Mouse (Mus musculus): ENCODE results near the gene Shroom1. TPM values are rescaled to one million over a fixed set of nuclear protein-coding genes. Genes with fewer than 3 reads are reported as not detected.

Gene Shroom1
- polyA plus RNA-seq, 2 experiments, result 3.9 to 7.1 TPM

GRCm38 (mm10) chr11:53446183-53446582, 10.8 kb upstream of the Shroom1 start:
- H3K9me3 ChIP-seq (ENCODE audit: control insufficient read depth, low read length), result no peaks in the 10 kb centered on the region
- H3K27me3 ChIP-seq (ENCODE audit: control insufficient read depth, insufficient read depth, low read length), result no peaks in the 10 kb centered on the region
- 84% methylated on average over 13 of the region's 13 CpGs for WGBS
- no peak overlapping the region for H3K27ac ChIP-seq (replicated peaks; ENCODE audit: low read depth, low read length)
- no peaks in the 10 kb centered on the region for H3K4me1 ChIP-seq (ENCODE audit: control insufficient read depth, insufficient read depth, low read length)
- no peaks in the 10 kb centered on the region for H3K36me3 ChIP-seq (ENCODE audit: control insufficient read depth, insufficient read depth, low read length)
- H3K9ac ChIP-seq (ENCODE audit: low read depth, low read length, severe bottlenecking), result no peak overlapping the region
- DNase-seq (ENCODE audit: low spot score) (no peak), ATAC-seq (ENCODE audit: low FRiP score, low read depth) (no peak)
- no peak overlapping the region for H3K4me3 ChIP-seq (replicated peaks; ENCODE audit: low read length)
- no peak for TF ChIP-seq POLR2A (IDR thresholded peaks at IDR 0.05; ENCODE audit: borderline replicate concordance, extremely low read depth, insufficient read depth, insufficient read length)
- no peak overlapping the region for H3K4me2 ChIP-seq (replicated peaks; ENCODE audit: low read depth, low read length, severe bottlenecking)

- Histone ChIP-seq H3K9me3 (ENCODE audit: control insufficient read depth, low read length) (no peaks in the 10 kb centered on the region), H3K4me3 (replicated peaks; ENCODE audit: low read length) (no peak overlapping the region), H3K4me2 (replicated peaks; ENCODE audit: low read depth, low read length, severe bottlenecking) (no peak overlapping the region), H3K9ac (ENCODE audit: low read depth, low read length, severe bottlenecking) (no peak overlapping the region), H3K27ac (replicated peaks; ENCODE audit: low read depth, low read length) (no peak overlapping the region), H3K4me1 (ENCODE audit: control insufficient read depth, insufficient read depth, low read length) (no peaks in the 10 kb centered on the region), H3K36me3 (ENCODE audit: control insufficient read depth, insufficient read depth, low read length) (no peaks in the 10 kb centered on the region), H3K27me3 (ENCODE audit: control insufficient read depth, insufficient read depth, low read length) (no peaks in the 10 kb centered on the region)
- TF ChIP-seq POLR2A (IDR thresholded peaks at IDR 0.05; ENCODE audit: borderline replicate concordance, extremely low read depth, insufficient read depth, insufficient read length), result no peak
- ATAC-seq (ENCODE audit: low FRiP score, low read depth), result no peak
- DNase-seq (ENCODE audit: low spot score), result no peak
- 88% methylated on average over 8 of the region's 8 CpGs for WGBS
These were observed 9.0 kb upstream of the Shroom1 start for GRCm38 (mm10) chr11:53447996-53448395.

- Histone ChIP-seq H3K4me3 (replicated peaks; ENCODE audit: low read length) (no peak overlapping the region), H3K4me1 (ENCODE audit: control insufficient read depth, insufficient read depth, low read length) (no peaks in the 10 kb centered on the region), H3K27ac (replicated peaks; ENCODE audit: low read depth, low read length) (no peak overlapping the region), H3K4me2 (replicated peaks; ENCODE audit: low read depth, low read length, severe bottlenecking) (no peak overlapping the region), H3K9ac (ENCODE audit: low read depth, low read length, severe bottlenecking) (no peak overlapping the region), H3K27me3 (ENCODE audit: control insufficient read depth, insufficient read depth, low read length) (no peaks in the 10 kb centered on the region), H3K36me3 (ENCODE audit: control insufficient read depth, insufficient read depth, low read length) (no peaks in the 10 kb centered on the region), H3K9me3 (ENCODE audit: control insufficient read depth, low read length) (no peaks in the 10 kb centered on the region)
- no peak for TF ChIP-seq POLR2A (IDR thresholded peaks at IDR 0.05; ENCODE audit: borderline replicate concordance, extremely low read depth, insufficient read depth, insufficient read length)
- no peak for ATAC-seq (ENCODE audit: low FRiP score, low read depth)
- WGBS, result 87% methylated on average over 1 of the region's 1 CpGs
- no peak for DNase-seq (ENCODE audit: low spot score)
These were observed 8.5 kb upstream of the Shroom1 start for GRCm38 (mm10) chr11:53448529-53448928.

GRCm38 (mm10) chr11:53450070-53450705, 6.8 kb upstream of the Shroom1 start:
- Histone ChIP-seq H3K36me3 (ENCODE audit: control insufficient read depth, insufficient read depth, low read length) (no peaks in the 10 kb centered on the region), H3K4me2 (replicated peaks; ENCODE audit: low read depth, low read length, severe bottlenecking) (no peak overlapping the region), H3K9me3 (ENCODE audit: control insufficient read depth, low read length) (no peaks in the 10 kb centered on the region), H3K4me1 (ENCODE audit: control insufficient read depth, insufficient read depth, low read length) (no peaks in the 10 kb centered on the region), H3K4me3 (replicated peaks; ENCODE audit: low read length) (no peak overlapping the region), H3K27ac (replicated peaks; ENCODE audit: low read depth, low read length) (no peak overlapping the region), H3K27me3 (ENCODE audit: control insufficient read depth, insufficient read depth, low read length) (no peaks in the 10 kb centered on the region), H3K9ac (ENCODE audit: low read depth, low read length, severe bottlenecking) (no peak overlapping the region)
- WGBS, result 29% methylated on average over 15 of the region's 15 CpGs
- TF ChIP-seq POLR2A (IDR thresholded peaks at IDR 0.05; ENCODE audit: borderline replicate concordance, extremely low read depth, insufficient read depth, insufficient read length), result no peak
- DNase-seq (ENCODE audit: low spot score) (no peak), ATAC-seq (ENCODE audit: low FRiP score, low read depth) (no peak)

- DNase-seq (ENCODE audit: low spot score), result no peak
- no peak for TF ChIP-seq POLR2A (IDR thresholded peaks at IDR 0.05; ENCODE audit: borderline replicate concordance, extremely low read depth, insufficient read depth, insufficient read length)
- 43% methylated on average over 2 of the region's 2 CpGs for WGBS
These were observed 5.6 kb upstream of the Shroom1 start for GRCm38 (mm10) chr11:53451361-53451760.

More at GRCm38 (mm10) chr11:53451361-53451760, 5.6 kb upstream of the Shroom1 start:
- no peaks in the 10 kb centered on the region for H3K9me3 ChIP-seq (ENCODE audit: control insufficient read depth, low read length)
- H3K27me3 ChIP-seq (ENCODE audit: control insufficient read depth, insufficient read depth, low read length), result no peaks in the 10 kb centered on the region
- no peak overlapping the region for H3K4me3 ChIP-seq (replicated peaks; ENCODE audit: low read length)
- H3K27ac ChIP-seq (replicated peaks; ENCODE audit: low read depth, low read length), result no peak overlapping the region
- no peak for ATAC-seq (ENCODE audit: low FRiP score, low read depth)
- H3K36me3 ChIP-seq (ENCODE audit: control insufficient read depth, insufficient read depth, low read length), result no peaks in the 10 kb centered on the region
- no peaks in the 10 kb centered on the region for H3K4me1 ChIP-seq (ENCODE audit: control insufficient read depth, insufficient read depth, low read length)
- no peak overlapping the region for H3K4me2 ChIP-seq (replicated peaks; ENCODE audit: low read depth, low read length, severe bottlenecking)
- H3K9ac ChIP-seq (ENCODE audit: low read depth, low read length, severe bottlenecking), result no peak overlapping the region

All from limb, embryonic 14.5 days (tissue).